Mouse (Mus musculus): ENCODE measurements around the gene Zfp40. TPM values are rescaled to one million over a fixed set of nuclear protein-coding genes. Genes with fewer than 3 reads are reported as not detected.

Zfp40 gene
- polyA plus RNA-seq (2014; fragmentation: Illumina TruSeq; extraction: RNeasy Lipid Tissue Mini Kit (QIAGEN cat#74804); ENCODE audit: low read depth, low replicate concordance): 3.5 TPM

DNA sequence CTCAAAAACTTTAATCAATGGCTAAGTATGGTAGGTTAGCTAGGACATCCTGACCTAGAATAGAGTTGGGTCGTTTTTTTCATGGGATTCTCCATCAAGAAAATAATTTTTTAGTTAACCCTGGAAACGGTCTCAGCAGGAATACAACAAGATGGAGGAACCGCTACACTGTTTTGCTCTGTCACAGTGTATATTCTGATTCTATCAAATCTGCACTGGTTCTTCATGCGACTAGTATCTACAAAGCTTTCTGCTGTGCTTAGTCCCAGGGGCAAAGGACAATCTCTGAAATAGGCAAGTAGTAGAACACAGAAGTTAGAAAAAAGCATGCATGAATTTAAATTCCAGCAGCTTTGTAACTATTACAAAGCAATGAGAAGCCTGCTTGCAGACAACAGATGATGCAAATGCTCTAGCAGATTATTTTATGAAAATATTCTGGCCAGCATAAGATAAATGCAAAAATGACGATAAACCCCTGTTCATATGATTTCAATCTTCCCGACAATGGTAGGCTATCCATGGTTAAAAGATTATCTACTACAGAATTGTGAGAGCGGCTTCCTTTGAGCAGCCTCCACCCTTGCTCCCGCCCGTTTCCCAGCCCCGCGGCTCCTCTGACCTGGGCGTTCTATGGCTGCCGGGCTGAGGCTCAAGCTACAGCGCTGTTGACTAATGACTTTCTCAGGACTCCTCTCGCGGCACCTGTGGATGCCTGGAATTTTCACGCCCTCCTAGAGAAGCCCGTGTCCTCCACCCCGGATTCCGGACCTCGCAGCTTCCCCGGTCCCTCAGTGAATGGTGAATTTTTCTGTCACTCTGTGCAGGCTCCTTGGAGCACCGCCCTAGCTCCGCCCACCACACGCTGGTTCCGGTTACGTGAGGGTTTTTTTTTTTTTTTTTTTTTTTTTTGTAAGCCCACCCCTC lies at the start of gene Zfp40:
Gene Zfp40, minus strand, starts transcription at position 800 of the 927 bp plus-strand sequence.

Other genes with a start within 250 kb of the Zfp40 start
- gene Vmn2r-ps130, start 132.1 kb downstream of the Zfp40 start, polyA plus RNA-seq (2014; fragmentation: Illumina TruSeq; extraction: RNeasy Lipid Tissue Mini Kit (QIAGEN cat#74804); ENCODE audit: low read depth, low replicate concordance): not detected
- gene Vmn2r114, start 119.3 kb upstream of the Zfp40 start, polyA plus RNA-seq (2014; fragmentation: Illumina TruSeq; extraction: RNeasy Lipid Tissue Mini Kit (QIAGEN cat#74804); ENCODE audit: low read depth, low replicate concordance): not detected
- not detected for gene Vmn2r115, start 150.5 kb upstream of the Zfp40 start, polyA plus RNA-seq (2014; fragmentation: Illumina TruSeq; extraction: RNeasy Lipid Tissue Mini Kit (QIAGEN cat#74804); ENCODE audit: low read depth, low replicate concordance)
- not detected for gene Vmn2r116, start 191.4 kb upstream of the Zfp40 start, polyA plus RNA-seq (2014; fragmentation: Illumina TruSeq; extraction: RNeasy Lipid Tissue Mini Kit (QIAGEN cat#74804); ENCODE audit: low read depth, low replicate concordance)